Mouse (Mus musculus): Measurements from ENCODE around the gene Mcf2l. TPM values are rescaled to one million over a fixed set of nuclear protein-coding genes. Genes with fewer than 3 reads are reported as not detected.

Mcf2l gene
- polyA plus RNA-seq, 1 experiment from 2014 or later = 44.2 TPM

GRCm38 (mm10) chr8:12896494-12897373, 23.1 kb downstream of the Mcf2l start:
- 51% methylated on average over 13 of the region's 13 CpGs for WGBS
- H3K9me3 ChIP-seq (ENCODE audit: control insufficient read depth, low read length) = no peaks in the 10 kb centered on the region
- H3K4me2 ChIP-seq = no peak overlapping the region
- H3K4me1 ChIP-seq (ENCODE audit: control insufficient read depth, insufficient read depth, low read length) = peaks cover 5% of the 10 kb centered on the region
- no peaks in the 10 kb centered on the region for H3K27me3 ChIP-seq (ENCODE audit: control insufficient read depth, insufficient read depth, low read length)
- ATAC-seq (ENCODE audit: low FRiP score) (peak; percentile 55; the same call in 1 of the 2 replicates), DNase-seq (ENCODE audit: low spot score, missing footprints) (peak; percentile 95)
- H3K27ac ChIP-seq (ENCODE audit: low read depth, low read length) = no peak overlapping the region
- no peak overlapping the region for H3K9ac ChIP-seq (ENCODE audit: low read length)
- no peaks in the 10 kb centered on the region for H3K36me3 ChIP-seq (ENCODE audit: control insufficient read depth, insufficient read depth, low read length)
- no peak overlapping the region for H3K4me3 ChIP-seq (ENCODE audit: low read depth, low read length)

DNA sequence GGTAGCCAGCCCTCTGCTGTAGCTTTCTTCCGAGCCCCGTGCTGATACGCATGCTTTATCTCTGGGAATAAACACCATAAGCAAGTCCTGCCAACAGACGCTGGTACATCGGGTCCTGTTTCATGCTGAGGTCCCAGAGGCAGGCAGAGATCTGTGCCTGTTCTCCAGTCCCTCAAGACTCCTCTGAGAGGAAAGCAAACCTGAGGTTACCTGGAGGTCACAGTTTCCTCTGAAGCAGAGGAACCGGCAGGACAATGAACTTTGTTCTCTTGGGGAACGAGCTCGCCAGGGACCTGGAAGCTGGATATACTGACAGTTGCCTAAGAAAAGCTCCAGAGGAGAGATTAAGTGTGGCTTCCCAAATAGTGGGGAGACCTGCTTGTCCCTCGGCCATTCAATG, 24.2 kb downstream of the Mcf2l start:
- peaks cover 5% of the 10 kb centered on the region for H3K4me1 ChIP-seq (ENCODE audit: control insufficient read depth, insufficient read depth, low read length)
- no peaks in the 10 kb centered on the region for H3K27me3 ChIP-seq (ENCODE audit: control insufficient read depth, insufficient read depth, low read length)
- H3K4me2 ChIP-seq = no peak overlapping the region
- DNase-seq (ENCODE audit: low spot score, missing footprints) (no peak), ATAC-seq (ENCODE audit: low FRiP score) (no peak)
- no peak overlapping the region for H3K27ac ChIP-seq (ENCODE audit: low read depth, low read length)
- no peak overlapping the region for H3K4me3 ChIP-seq (ENCODE audit: low read depth, low read length)
- no peak overlapping the region for H3K9ac ChIP-seq (ENCODE audit: low read length)
- H3K9me3 ChIP-seq (ENCODE audit: control insufficient read depth, low read length) = no peaks in the 10 kb centered on the region
- H3K36me3 ChIP-seq (ENCODE audit: control insufficient read depth, insufficient read depth, low read length) = no peaks in the 10 kb centered on the region
- WGBS = 78% methylated on average over 9 of the region's 9 CpGs

DNA sequence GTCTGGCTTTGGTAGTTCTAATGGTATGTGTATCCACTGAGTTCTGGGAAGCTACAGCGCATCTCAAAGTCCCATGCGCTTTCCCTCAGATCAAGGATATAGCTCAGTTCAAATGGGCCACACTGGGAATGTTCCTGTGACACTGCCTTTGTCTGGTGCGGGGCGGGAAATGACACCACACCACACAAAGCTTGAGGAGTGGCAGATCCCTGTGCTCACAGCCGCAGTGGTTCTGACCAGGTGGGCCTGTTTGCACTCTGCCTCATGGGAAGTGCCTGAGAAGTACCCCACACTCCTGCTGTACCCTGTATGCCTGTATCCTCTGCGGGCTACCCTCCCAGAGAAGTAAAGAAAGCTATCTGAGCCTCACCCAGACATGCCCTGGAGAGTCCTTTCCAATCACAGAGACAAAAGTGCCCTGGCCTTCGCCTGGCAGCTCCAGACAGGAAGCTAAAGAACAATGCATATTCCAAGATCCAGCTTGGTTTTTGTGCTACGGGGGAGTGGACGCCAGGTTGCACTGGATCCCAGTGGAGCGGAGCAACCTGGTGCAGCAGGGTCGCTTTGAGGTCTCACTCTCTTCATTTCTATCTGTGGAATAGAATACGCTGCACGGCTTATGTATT, 30.3 kb downstream of the Mcf2l start:
- no peak for DNase-seq (ENCODE audit: low spot score, missing footprints)
- Histone ChIP-seq H3K4me2 (no peak overlapping the region), H3K36me3 (ENCODE audit: control insufficient read depth, insufficient read depth, low read length) (no peaks in the 10 kb centered on the region; the same call in 1 of the 2 replicates), H3K27ac (ENCODE audit: low read depth, low read length) (no peak overlapping the region), H3K9me3 (ENCODE audit: control insufficient read depth, low read length) (no peaks in the 10 kb centered on the region), H3K27me3 (ENCODE audit: control insufficient read depth, insufficient read depth, low read length) (no peaks in the 10 kb centered on the region), H3K4me3 (ENCODE audit: low read depth, low read length) (no peak overlapping the region), H3K9ac (ENCODE audit: low read length) (no peak overlapping the region), H3K4me1 (ENCODE audit: control insufficient read depth, insufficient read depth, low read length) (0 out of 2 replicates have a peak, but pooled peaks cover 2% of the 10 kb centered on the region)
- ATAC-seq (ENCODE audit: low FRiP score) = no peak
- WGBS = 90% methylated on average over 13 of the region's 13 CpGs

DNA sequence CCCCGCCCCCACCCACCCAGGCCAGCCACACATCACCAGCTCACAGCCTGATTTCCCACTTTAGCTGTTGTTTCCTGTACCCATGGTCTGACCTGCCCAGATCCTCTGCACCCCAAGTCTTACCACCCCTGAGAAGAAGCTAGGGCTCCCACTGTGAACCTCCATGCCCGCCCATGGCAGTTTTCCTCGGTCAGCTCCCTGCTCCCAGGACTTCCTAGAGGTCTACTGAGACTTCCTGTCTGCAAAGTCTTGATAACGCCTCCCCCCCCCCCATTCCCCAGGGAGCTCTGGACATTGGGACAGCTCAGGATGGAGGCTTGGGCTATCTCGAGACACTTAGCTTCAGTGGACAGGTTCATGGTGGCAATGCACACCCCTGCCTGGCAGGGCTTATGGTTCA, 31.5 kb downstream of the Mcf2l start:
- WGBS = 90% methylated on average over 5 of the region's 5 CpGs
- H3K9ac ChIP-seq (ENCODE audit: low read length) = no peak overlapping the region
- no peaks in the 10 kb centered on the region for H3K9me3 ChIP-seq (ENCODE audit: control insufficient read depth, low read length)
- ATAC-seq (ENCODE audit: low FRiP score) (no peak), DNase-seq (ENCODE audit: low spot score, missing footprints) (no peak)
- H3K4me3 ChIP-seq (ENCODE audit: low read depth, low read length) = no peak overlapping the region
- H3K4me1 ChIP-seq (ENCODE audit: control insufficient read depth, insufficient read depth, low read length) = 0 out of 2 replicates have a peak, but pooled peaks cover 2% of the 10 kb centered on the region
- H3K36me3 ChIP-seq (ENCODE audit: control insufficient read depth, insufficient read depth, low read length) = no peaks in the 10 kb centered on the region; the same call in 1 of the 2 replicates
- no peak overlapping the region for H3K27ac ChIP-seq (ENCODE audit: low read depth, low read length)
- H3K27me3 ChIP-seq (ENCODE audit: control insufficient read depth, insufficient read depth, low read length) = no peaks in the 10 kb centered on the region
- no peak overlapping the region for H3K4me2 ChIP-seq

- Histone ChIP-seq H3K27me3 (ENCODE audit: control insufficient read depth, insufficient read depth, low read length) (no peaks in the 10 kb centered on the region), H3K36me3 (ENCODE audit: control insufficient read depth, insufficient read depth, low read length) (no peaks in the 10 kb centered on the region; the same call in 1 of the 2 replicates), H3K4me3 (ENCODE audit: low read depth, low read length) (no peak overlapping the region), H3K27ac (ENCODE audit: low read depth, low read length) (no peak overlapping the region), H3K4me1 (ENCODE audit: control insufficient read depth, insufficient read depth, low read length) (0 out of 2 replicates have a peak, but pooled peaks cover 2% of the 10 kb centered on the region), H3K9ac (ENCODE audit: low read length) (no peak overlapping the region), H3K4me2 (no peak overlapping the region), H3K9me3 (ENCODE audit: control insufficient read depth, low read length) (no peaks in the 10 kb centered on the region)
- 94% methylated on average over 11 of the region's 11 CpGs for WGBS
- ATAC-seq (ENCODE audit: low FRiP score) (no peak), DNase-seq (ENCODE audit: low spot score, missing footprints) (no peak)
Measured at GRCm38 (mm10) chr8:12905599-12906321, 32.2 kb downstream of the Mcf2l start.

- H3K27me3 ChIP-seq (ENCODE audit: control insufficient read depth, insufficient read depth, low read length) = no peaks in the 10 kb centered on the region
- no peaks in the 10 kb centered on the region; the same call in 1 of the 2 replicates for H3K36me3 ChIP-seq (ENCODE audit: control insufficient read depth, insufficient read depth, low read length)
- WGBS = 67% methylated on average over 5 of the region's 5 CpGs
- DNase-seq (ENCODE audit: low spot score, missing footprints) = no peak
- no peak for ATAC-seq (ENCODE audit: low FRiP score)
- H3K4me2 ChIP-seq = no peak overlapping the region
- H3K27ac ChIP-seq (ENCODE audit: low read depth, low read length) = no peak overlapping the region
- H3K9me3 ChIP-seq (ENCODE audit: control insufficient read depth, low read length) = no peaks in the 10 kb centered on the region
- H3K4me3 ChIP-seq (ENCODE audit: low read depth, low read length) = no peak overlapping the region
- no peak overlapping the region for H3K9ac ChIP-seq (ENCODE audit: low read length)
- H3K4me1 ChIP-seq (ENCODE audit: control insufficient read depth, insufficient read depth, low read length) = 0 out of 2 replicates have a peak, but pooled peaks cover 2% of the 10 kb centered on the region
Measured at GRCm38 (mm10) chr8:12906597-12906996, 33.0 kb downstream of the Mcf2l start.

GRCm38 (mm10) chr8:12907730-12908129, 34.1 kb downstream of the Mcf2l start:
- WGBS = 83% methylated on average over 4 of the region's 4 CpGs
- Histone ChIP-seq H3K27me3 (ENCODE audit: control insufficient read depth, insufficient read depth, low read length) (no peaks in the 10 kb centered on the region), H3K9me3 (ENCODE audit: control insufficient read depth, low read length) (no peaks in the 10 kb centered on the region), H3K27ac (ENCODE audit: low read depth, low read length) (no peak overlapping the region), H3K4me3 (ENCODE audit: low read depth, low read length) (no peak overlapping the region), H3K36me3 (ENCODE audit: control insufficient read depth, insufficient read depth, low read length) (no peaks in the 10 kb centered on the region; the same call in 1 of the 2 replicates), H3K4me1 (ENCODE audit: control insufficient read depth, insufficient read depth, low read length) (peaks cover 8% of the 10 kb centered on the region; the same call in 1 of the 2 replicates), H3K9ac (ENCODE audit: low read length) (no peak overlapping the region), H3K4me2 (no peak overlapping the region)
- no peak for ATAC-seq (ENCODE audit: low FRiP score)
- no peak for DNase-seq (ENCODE audit: low spot score, missing footprints)

DNA sequence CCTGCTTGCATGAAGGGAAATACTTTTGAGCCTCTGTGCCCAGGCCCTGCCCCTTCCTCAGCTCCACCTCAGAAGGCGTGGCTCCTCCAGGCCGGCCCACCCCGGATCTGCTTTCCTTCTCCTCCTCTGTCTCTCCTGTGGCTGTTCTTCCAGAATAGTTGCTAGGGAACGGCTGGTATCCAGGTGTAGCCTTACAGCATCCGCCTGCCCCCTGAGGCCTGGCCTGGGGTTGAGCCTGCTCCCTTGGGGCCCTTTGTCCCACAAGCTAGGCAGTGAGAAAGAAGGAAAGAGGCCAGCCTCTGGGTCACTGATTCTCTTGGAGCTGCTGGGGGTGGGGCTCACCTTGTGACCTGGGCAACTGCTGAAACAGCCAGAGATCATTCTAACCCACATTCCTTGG, 38.4 kb downstream of the Mcf2l start:
- H3K4me2 ChIP-seq = no peak overlapping the region
- no peaks in the 10 kb centered on the region for H3K9me3 ChIP-seq (ENCODE audit: control insufficient read depth, low read length)
- H3K27me3 ChIP-seq (ENCODE audit: control insufficient read depth, insufficient read depth, low read length) = no peaks in the 10 kb centered on the region
- H3K36me3 ChIP-seq (ENCODE audit: control insufficient read depth, insufficient read depth, low read length) = no peaks in the 10 kb centered on the region; the same call in 1 of the 2 replicates
- ATAC-seq (ENCODE audit: low FRiP score) (0 out of 2 replicates have a peak, but pooled peaks have one; percentile 40), DNase-seq (ENCODE audit: low spot score, missing footprints) (no peak)
- H3K9ac ChIP-seq (ENCODE audit: low read length) = no peak overlapping the region
- no peak overlapping the region for H3K4me3 ChIP-seq (ENCODE audit: low read depth, low read length)
- 18% methylated on average over 5 of the region's 5 CpGs for WGBS
- peaks cover 14% of the 10 kb centered on the region for H3K4me1 ChIP-seq (ENCODE audit: control insufficient read depth, insufficient read depth, low read length)
- no peak overlapping the region for H3K27ac ChIP-seq (ENCODE audit: low read depth, low read length)
